Mouse (Mus musculus): ENCODE measurements around the gene Slc25a10.

DNA sequence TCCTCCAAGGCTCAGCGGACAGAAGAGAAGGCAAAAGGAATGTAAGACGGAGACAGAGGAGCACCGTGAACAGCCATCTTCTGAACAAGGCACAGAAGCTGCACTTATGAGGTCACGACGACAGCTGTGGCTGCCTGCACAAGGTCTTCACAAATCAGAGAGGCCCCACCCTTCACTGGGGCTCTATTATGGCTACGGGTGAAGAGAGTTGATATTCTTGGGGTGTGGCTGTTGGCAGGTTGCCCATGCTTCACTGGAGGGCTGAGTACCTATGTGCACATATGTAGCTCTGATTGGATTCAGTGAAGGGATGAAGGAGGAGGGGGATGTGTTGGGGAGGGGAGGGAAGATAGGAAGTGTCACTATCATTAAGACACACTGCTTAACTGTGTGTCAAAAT lies 26.9 kb downstream of the Slc25a10 start:
- TF ChIP-seq CTCF (IDR thresholded peaks at IDR 0.05; ENCODE audit: insufficient read depth, low read length) (no peak), POLR2A (IDR thresholded peaks at IDR 0.05; ENCODE audit: borderline replicate concordance, extremely low read depth, low read depth, low read length) (no peak)

All from lung, adult 2 months (tissue).